Mouse (Mus musculus): ENCODE results near the gene Ush2a. TPM values are rescaled to one million over a fixed set of nuclear protein-coding genes. Genes with fewer than 3 reads are reported as not detected.

The Ush2a gene
- polyA plus RNA-seq, 1 experiment from 2014 or later: 0.15 TPM

GRCm38 (mm10) chr1:188668513-188668912 is 406.7 kb downstream of the Ush2a start:
- H3K9ac ChIP-seq (ENCODE audit: low read length): no peak overlapping the region
- ATAC-seq (ENCODE audit: insufficient number of reproducible peaks, low FRiP score, low TSS enrichment, low read depth): no peak
- no peak for DNase-seq (ENCODE audit: low spot score)
- H3K27ac ChIP-seq (replicated peaks; ENCODE audit: low read depth, low read length): no peak overlapping the region
- no peaks in the 10 kb centered on the region for H3K27me3 ChIP-seq (ENCODE audit: control insufficient read depth, insufficient read depth, low read length)
- H3K9me3 ChIP-seq (ENCODE audit: control insufficient read depth, low read length): no peaks in the 10 kb centered on the region
- no peaks in the 10 kb centered on the region for H3K36me3 ChIP-seq (ENCODE audit: control insufficient read depth, insufficient read depth, low read length)
- no peaks in the 10 kb centered on the region for H3K4me1 ChIP-seq (ENCODE audit: control insufficient read depth, insufficient read depth, low read length)
- WGBS: 82% methylated on average over 12 of the region's 12 CpGs
- H3K4me3 ChIP-seq (ENCODE audit: low read depth, low read length): no peak overlapping the region
- H3K4me2 ChIP-seq (ENCODE audit: low read depth, severe bottlenecking): no peak overlapping the region

DNA sequence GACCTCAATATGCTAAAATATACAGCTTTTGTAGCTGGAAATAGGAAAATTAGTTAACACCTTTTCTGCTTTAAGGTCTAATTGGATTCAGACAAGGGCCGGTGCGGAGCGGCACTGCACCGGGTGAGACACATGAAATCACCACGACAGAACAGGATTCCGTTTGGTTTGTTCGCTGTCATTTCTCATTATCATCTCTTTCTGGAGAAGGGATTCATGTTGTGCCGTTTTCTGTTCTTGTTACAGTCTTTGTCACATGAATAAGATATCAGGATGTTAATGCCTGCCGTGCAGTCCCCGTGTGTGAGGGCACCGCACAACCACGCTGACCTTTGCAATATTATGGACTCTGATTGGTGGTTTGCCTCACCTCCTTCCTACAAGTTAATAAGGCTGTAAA is 411.0 kb downstream of the Ush2a start:
- ATAC-seq (ENCODE audit: insufficient number of reproducible peaks, low FRiP score, low TSS enrichment, low read depth): no peak
- Histone ChIP-seq H3K27ac (replicated peaks; ENCODE audit: low read depth, low read length) (no peak overlapping the region), H3K27me3 (ENCODE audit: control insufficient read depth, insufficient read depth, low read length) (no peaks in the 10 kb centered on the region), H3K4me3 (ENCODE audit: low read depth, low read length) (no peak overlapping the region), H3K9ac (ENCODE audit: low read length) (no peak overlapping the region), H3K9me3 (ENCODE audit: control insufficient read depth, low read length) (no peaks in the 10 kb centered on the region), H3K4me2 (ENCODE audit: low read depth, severe bottlenecking) (no peak overlapping the region), H3K36me3 (ENCODE audit: control insufficient read depth, insufficient read depth, low read length) (no peaks in the 10 kb centered on the region), H3K4me1 (ENCODE audit: control insufficient read depth, insufficient read depth, low read length) (no peaks in the 10 kb centered on the region)
- 86% methylated on average over 12 of the region's 12 CpGs for WGBS
- no peak for DNase-seq (ENCODE audit: low spot score)

DNA sequence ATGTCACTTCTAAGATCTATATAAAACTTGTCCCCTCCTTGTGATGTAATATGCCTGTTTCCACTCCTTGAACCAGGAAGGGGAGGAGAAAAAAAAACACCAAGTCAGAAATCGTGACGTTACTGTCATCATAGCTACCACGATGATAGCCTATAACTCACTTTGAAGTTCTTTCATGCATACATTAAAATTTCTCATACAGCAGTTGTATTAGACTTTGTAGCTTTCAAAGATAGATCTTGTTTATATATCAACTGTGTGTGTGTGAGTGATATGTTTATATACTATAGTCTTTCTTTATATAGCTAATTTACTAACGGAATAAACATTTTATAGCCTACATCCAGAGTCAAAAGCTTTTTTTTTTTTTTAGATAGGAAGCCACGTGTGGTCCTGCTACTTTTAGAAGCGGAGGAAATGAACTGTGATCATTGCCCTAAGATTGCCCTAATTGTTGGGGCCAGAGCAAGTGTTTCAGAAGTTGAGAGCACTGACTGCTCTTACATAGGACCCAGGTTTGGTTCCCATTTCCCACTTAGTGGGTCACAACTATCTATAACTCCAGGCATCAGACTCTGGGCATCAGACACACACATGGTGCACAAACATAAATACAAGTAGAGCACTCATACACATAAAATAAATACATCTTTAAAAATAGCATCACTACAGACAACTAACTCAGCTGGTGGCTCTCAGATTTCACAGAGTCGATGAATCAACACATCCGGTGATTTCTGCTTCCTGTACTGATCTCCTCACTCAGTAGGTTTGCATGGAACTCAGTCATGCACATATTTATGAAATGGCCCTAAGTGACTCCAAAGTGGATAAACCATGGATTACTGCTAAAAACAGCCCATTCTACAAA is 413.1 kb downstream of the Ush2a start:
- DNase-seq (ENCODE audit: low spot score) (no peak), ATAC-seq (ENCODE audit: insufficient number of reproducible peaks, low FRiP score, low TSS enrichment, low read depth) (no peak)
- Histone ChIP-seq H3K4me1 (ENCODE audit: control insufficient read depth, insufficient read depth, low read length) (peaks cover 2% of the 10 kb centered on the region; the same call in 1 of the 2 replicates), H3K4me3 (ENCODE audit: low read depth, low read length) (no peak overlapping the region), H3K27me3 (ENCODE audit: control insufficient read depth, insufficient read depth, low read length) (no peaks in the 10 kb centered on the region), H3K9me3 (ENCODE audit: control insufficient read depth, low read length) (no peaks in the 10 kb centered on the region), H3K9ac (ENCODE audit: low read length) (no peak overlapping the region), H3K4me2 (ENCODE audit: low read depth, severe bottlenecking) (no peak overlapping the region), H3K27ac (replicated peaks; ENCODE audit: low read depth, low read length) (no peak overlapping the region), H3K36me3 (ENCODE audit: control insufficient read depth, insufficient read depth, low read length) (no peaks in the 10 kb centered on the region)
- WGBS: 74% methylated on average over 8 of the region's 8 CpGs

DNA sequence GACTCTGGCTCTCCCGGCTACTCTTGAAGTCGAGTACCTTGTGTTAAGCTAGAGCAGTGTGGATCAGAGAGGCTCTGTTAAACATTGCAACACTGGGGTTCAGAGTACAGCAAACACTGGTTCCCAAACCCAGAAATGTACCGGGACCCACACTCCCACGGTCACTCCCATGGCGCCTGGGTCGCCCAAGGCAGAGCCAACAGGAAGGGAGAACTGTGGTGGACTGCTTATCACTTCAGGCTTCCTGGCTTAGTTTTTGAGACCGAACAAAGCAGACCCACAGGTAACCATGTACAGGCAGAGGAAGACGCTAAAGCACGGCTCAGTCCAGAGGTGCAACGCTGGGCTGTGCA is 413.7 kb downstream of the Ush2a start:
- Histone ChIP-seq H3K9me3 (ENCODE audit: control insufficient read depth, low read length) (no peaks in the 10 kb centered on the region), H3K36me3 (ENCODE audit: control insufficient read depth, insufficient read depth, low read length) (no peaks in the 10 kb centered on the region), H3K27ac (replicated peaks; ENCODE audit: low read depth, low read length) (no peak overlapping the region), H3K4me2 (ENCODE audit: low read depth, severe bottlenecking) (no peak overlapping the region), H3K4me3 (ENCODE audit: low read depth, low read length) (no peak overlapping the region), H3K4me1 (ENCODE audit: control insufficient read depth, insufficient read depth, low read length) (peaks cover 2% of the 10 kb centered on the region; the same call in 1 of the 2 replicates), H3K27me3 (ENCODE audit: control insufficient read depth, insufficient read depth, low read length) (no peaks in the 10 kb centered on the region), H3K9ac (ENCODE audit: low read length) (no peak overlapping the region)
- 93% methylated on average over 10 of the region's 10 CpGs for WGBS
- no peak for DNase-seq (ENCODE audit: low spot score)
- ATAC-seq (ENCODE audit: insufficient number of reproducible peaks, low FRiP score, low TSS enrichment, low read depth): no peak

- DNase-seq (ENCODE audit: low spot score) (peak; percentile 21), ATAC-seq (ENCODE audit: insufficient number of reproducible peaks, low FRiP score, low TSS enrichment, low read depth) (no peak)
- H3K4me3 ChIP-seq (ENCODE audit: low read depth, low read length): no peak overlapping the region
- WGBS: 69% methylated on average over 8 of the region's 8 CpGs
- H3K27ac ChIP-seq (replicated peaks; ENCODE audit: low read depth, low read length): no peak overlapping the region
- H3K27me3 ChIP-seq (ENCODE audit: control insufficient read depth, insufficient read depth, low read length): no peaks in the 10 kb centered on the region
- no peaks in the 10 kb centered on the region for H3K9me3 ChIP-seq (ENCODE audit: control insufficient read depth, low read length)
- H3K4me1 ChIP-seq (ENCODE audit: control insufficient read depth, insufficient read depth, low read length): peaks cover 2% of the 10 kb centered on the region; the same call in 1 of the 2 replicates
- no peak overlapping the region for H3K9ac ChIP-seq (ENCODE audit: low read length)
- H3K36me3 ChIP-seq (ENCODE audit: control insufficient read depth, insufficient read depth, low read length): no peaks in the 10 kb centered on the region
- no peak overlapping the region for H3K4me2 ChIP-seq (ENCODE audit: low read depth, severe bottlenecking)
Observed at GRCm38 (mm10) chr1:188678189-188678588, 416.4 kb downstream of the Ush2a start.

- no peaks in the 10 kb centered on the region for H3K4me1 ChIP-seq (ENCODE audit: control insufficient read depth, insufficient read depth, low read length)
- no peak overlapping the region for H3K27ac ChIP-seq (replicated peaks; ENCODE audit: low read depth, low read length)
- H3K9ac ChIP-seq (ENCODE audit: low read length): no peak overlapping the region
- H3K4me3 ChIP-seq (ENCODE audit: low read depth, low read length): no peak overlapping the region
- no peak for ATAC-seq (ENCODE audit: insufficient number of reproducible peaks, low FRiP score, low TSS enrichment, low read depth)
- WGBS: 93% methylated on average over 14 of the region's 14 CpGs
- no peak overlapping the region for H3K4me2 ChIP-seq (ENCODE audit: low read depth, severe bottlenecking)
- DNase-seq (ENCODE audit: low spot score): peak; percentile 14
- no peaks in the 10 kb centered on the region for H3K36me3 ChIP-seq (ENCODE audit: control insufficient read depth, insufficient read depth, low read length)
- H3K9me3 ChIP-seq (ENCODE audit: control insufficient read depth, low read length): no peaks in the 10 kb centered on the region
- H3K27me3 ChIP-seq (ENCODE audit: control insufficient read depth, insufficient read depth, low read length): no peaks in the 10 kb centered on the region
Observed at GRCm38 (mm10) chr1:188686362-188686761, 424.5 kb downstream of the Ush2a start.

- Histone ChIP-seq H3K27me3 (ENCODE audit: control insufficient read depth, insufficient read depth, low read length) (no peaks in the 10 kb centered on the region), H3K9me3 (ENCODE audit: control insufficient read depth, low read length) (no peaks in the 10 kb centered on the region), H3K4me2 (ENCODE audit: low read depth, severe bottlenecking) (no peak overlapping the region), H3K4me1 (ENCODE audit: control insufficient read depth, insufficient read depth, low read length) (no peaks in the 10 kb centered on the region), H3K9ac (ENCODE audit: low read length) (no peak overlapping the region), H3K27ac (replicated peaks; ENCODE audit: low read depth, low read length) (no peak overlapping the region), H3K36me3 (ENCODE audit: control insufficient read depth, insufficient read depth, low read length) (no peaks in the 10 kb centered on the region), H3K4me3 (ENCODE audit: low read depth, low read length) (no peak overlapping the region)
- ATAC-seq (ENCODE audit: insufficient number of reproducible peaks, low FRiP score, low TSS enrichment, low read depth): no peak
- 85% methylated on average over 2 of the region's 2 CpGs for whole genome bisulfite sequencing
- no peak for DNase-seq (ENCODE audit: low spot score)
Observed at GRCm38 (mm10) chr1:188696295-188696694, 434.5 kb downstream of the Ush2a start.

DNA sequence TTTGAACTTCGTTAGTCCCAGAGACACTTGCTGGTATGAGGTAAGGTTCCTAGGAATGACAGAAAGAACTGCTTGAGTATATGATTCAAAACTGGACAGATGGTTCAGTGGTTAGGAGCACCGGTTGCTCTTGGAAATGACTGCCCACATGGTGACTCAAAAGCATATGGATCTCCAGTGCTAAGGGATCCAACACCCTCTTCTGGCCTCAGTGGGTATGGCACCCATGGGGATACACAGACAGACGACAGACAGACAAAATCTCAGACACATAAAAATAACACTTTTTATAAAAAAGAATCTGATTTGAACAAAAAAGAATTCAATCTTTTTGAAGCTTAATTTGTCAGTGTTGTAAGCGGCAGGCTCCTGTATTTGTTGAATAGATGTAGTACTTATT is 446.4 kb downstream of the Ush2a start:
- ATAC-seq (ENCODE audit: insufficient number of reproducible peaks, low FRiP score, low TSS enrichment, low read depth) (no peak), DNase-seq (ENCODE audit: low spot score) (no peak)
- Histone ChIP-seq H3K4me3 (ENCODE audit: low read depth, low read length) (no peak overlapping the region), H3K9ac (ENCODE audit: low read length) (no peak overlapping the region), H3K27me3 (ENCODE audit: control insufficient read depth, insufficient read depth, low read length) (no peaks in the 10 kb centered on the region), H3K36me3 (ENCODE audit: control insufficient read depth, insufficient read depth, low read length) (no peaks in the 10 kb centered on the region), H3K9me3 (ENCODE audit: control insufficient read depth, low read length) (no peaks in the 10 kb centered on the region), H3K27ac (replicated peaks; ENCODE audit: low read depth, low read length) (no peak overlapping the region), H3K4me2 (ENCODE audit: low read depth, severe bottlenecking) (no peak overlapping the region), H3K4me1 (ENCODE audit: control insufficient read depth, insufficient read depth, low read length) (no peaks in the 10 kb centered on the region)
- 89% methylated on average over 4 of the region's 4 CpGs for WGBS

GRCm38 (mm10) chr1:188708694-188709093 is 446.9 kb downstream of the Ush2a start:
- Histone ChIP-seq H3K4me1 (ENCODE audit: control insufficient read depth, insufficient read depth, low read length) (no peaks in the 10 kb centered on the region), H3K4me3 (ENCODE audit: low read depth, low read length) (no peak overlapping the region), H3K9me3 (ENCODE audit: control insufficient read depth, low read length) (no peaks in the 10 kb centered on the region), H3K27me3 (ENCODE audit: control insufficient read depth, insufficient read depth, low read length) (no peaks in the 10 kb centered on the region), H3K4me2 (ENCODE audit: low read depth, severe bottlenecking) (no peak overlapping the region), H3K27ac (replicated peaks; ENCODE audit: low read depth, low read length) (no peak overlapping the region), H3K9ac (ENCODE audit: low read length) (no peak overlapping the region), H3K36me3 (ENCODE audit: control insufficient read depth, insufficient read depth, low read length) (no peaks in the 10 kb centered on the region)
- WGBS: 92% methylated on average over 10 of the region's 10 CpGs
- ATAC-seq (ENCODE audit: insufficient number of reproducible peaks, low FRiP score, low TSS enrichment, low read depth): no peak
- DNase-seq (ENCODE audit: low spot score): no peak
